Mouse (Mus musculus) megakaryocyte, embryonic 14.5 days (primary cell): ENCODE results near the gene Chrm5.

Experiments
- FLI1 ChIP-seq: IDR thresholded peaks from 2 replicates; pipeline ENCODE4 v1.6.1; 2012; ENCODE audit warnings: low read length, inconsistent platforms, mixed read lengths
- GATA1 ChIP-seq: IDR thresholded peaks from 3 replicates; pipeline ENCODE4 v1.6.1; 2012; ENCODE audit warnings: mixed read lengths, low read length, inconsistent platforms, borderline replicate concordance

GRCm38 (mm10) chr2:112474997-112475724, 5.4 kb downstream of the Chrm5 start:
- TF ChIP-seq GATA1: no peak
- no peak for TF ChIP-seq FLI1
